12 mouse cellular contexts compared by ENCODE assay signal in genomic region chr9:32400662-32401161, GRCm38 (mm10). TPM values are rescaled to one million over a fixed set of nuclear protein-coding genes. Genes with fewer than 3 reads are reported as not detected.
DNase-seq lines count a peak whose midpoint lies in the region; ATAC-seq and TF ChIP-seq lines count a peak whose summit lies in the region.
"Had no signal": no experiment of that assay in that cellular context is flagged by ENCODE, and none has a peak within 500 bp of the region (broad histone marks: within the 10 kb centered on the region; RNA-seq: fewer than 3 reads in every experiment).

No protein-coding gene starts in this region.

- H3K36me3 ChIP-seq in heart, embryonic 11.5 days (ENCODE audit: control insufficient read depth, insufficient read depth, low read length), result no peaks in the 10 kb centered on the region
- no peaks in the 10 kb centered on the region for H3K36me3 ChIP-seq in kidney, embryonic 16.5 days (ENCODE audit: insufficient read depth, low read length)
- H3K36me3 ChIP-seq in limb, embryonic 10.5 days, result no peaks in the 10 kb centered on the region
- H3K36me3 ChIP-seq: limb, embryonic 12.5 days; neural tube, embryonic 12.5 days had no signal

- H3K27me3 ChIP-seq in heart, embryonic 11.5 days (ENCODE audit: control insufficient read depth, insufficient read depth, low read length), result no peaks in the 10 kb centered on the region
- H3K27me3 ChIP-seq in kidney, embryonic 16.5 days (ENCODE audit: insufficient read depth, low read length), result no peaks in the 10 kb centered on the region
- no peaks in the 10 kb centered on the region for H3K27me3 ChIP-seq in limb, embryonic 10.5 days (ENCODE audit: low read depth, poor library complexity, severe bottlenecking)
- H3K27me3 ChIP-seq: limb, embryonic 12.5 days; neural tube, embryonic 12.5 days had no signal

- H3K4me3 ChIP-seq in heart, embryonic 11.5 days (ENCODE audit: low read depth, low read length), result no peak overlapping the region
- no peak overlapping the region for H3K4me3 ChIP-seq in kidney, embryonic 16.5 days (ENCODE audit: low read length)
- no peak overlapping the region for H3K4me3 ChIP-seq in layer of hippocampus, adult 2 months
- no peak overlapping the region for H3K4me3 ChIP-seq in limb, embryonic 10.5 days
- H3K4me3 ChIP-seq: limb, embryonic 12.5 days; neural tube, embryonic 12.5 days had no signal

- ATAC-seq in heart, embryonic 11.5 days (replicated peaks; ENCODE audit: insufficient number of reproducible peaks, low FRiP score, low TSS enrichment), result 0 out of 2 replicates have a peak, but pooled peaks have one; percentile 33
- ATAC-seq in kidney, embryonic 16.5 days (ENCODE audit: low FRiP score, low TSS enrichment), result peak; percentile 88

- peaks cover 14% of the 10 kb centered on the region for H3K4me1 ChIP-seq in heart, embryonic 11.5 days (ENCODE audit: control insufficient read depth, insufficient read depth, low read length)
- H3K4me1 ChIP-seq in kidney, embryonic 16.5 days (ENCODE audit: insufficient read depth, low read length), result peaks cover 18% of the 10 kb centered on the region; the same call in 1 of the 2 replicates
- H3K4me1 ChIP-seq in limb, embryonic 10.5 days, result peaks cover 19% of the 10 kb centered on the region
- H3K4me1 ChIP-seq: neural tube, embryonic 12.5 days had no signal

- H3K9ac ChIP-seq in heart, embryonic 11.5 days (ENCODE audit: low read depth, low read length), result no peak overlapping the region
- no peak overlapping the region for H3K9ac ChIP-seq in kidney, embryonic 16.5 days (replicated peaks; ENCODE audit: low read length)
- H3K9ac ChIP-seq: limb, embryonic 12.5 days; neural tube, embryonic 12.5 days had no signal

- 29% methylated on average over 5 of the region's 5 CpGs for WGBS in heart, embryonic 11.5 days (ENCODE audit: insufficient replicate concordance)
- WGBS in kidney, embryonic 16.5 days, result 45% methylated on average over 5 of the region's 5 CpGs
- 64% methylated on average over 5 of the region's 5 CpGs for WGBS in limb, embryonic 10.5 days

- no peaks in the 10 kb centered on the region for H3K9me3 ChIP-seq in heart, embryonic 11.5 days (replicated peaks; ENCODE audit: control insufficient read depth, low read length)
- H3K9me3 ChIP-seq in kidney, embryonic 16.5 days (ENCODE audit: low read length), result no peaks in the 10 kb centered on the region
- no peaks in the 10 kb centered on the region for H3K9me3 ChIP-seq in limb, embryonic 10.5 days (replicated peaks)
- H3K9me3 ChIP-seq: limb, embryonic 12.5 days; neural tube, embryonic 12.5 days had no signal

- no peak for TF ChIP-seq CTCF in layer of hippocampus, adult 2 months (conservative IDR thresholded peaks at IDR 0.05)

- H3K4me2 ChIP-seq in heart, embryonic 11.5 days, result no peak overlapping the region
- no peak overlapping the region for H3K4me2 ChIP-seq in kidney, embryonic 16.5 days (replicated peaks; ENCODE audit: low read depth, low read length)
- H3K4me2 ChIP-seq: limb, embryonic 12.5 days; neural tube, embryonic 12.5 days had no signal

- peak overlapping the region; percentile 59 for H3K27ac ChIP-seq in heart, embryonic 11.5 days (ENCODE audit: low read depth, low read length)
- H3K27ac ChIP-seq in kidney, embryonic 16.5 days (ENCODE audit: low read length), result peak overlapping the region; percentile 69
- no peak overlapping the region for H3K27ac ChIP-seq in layer of hippocampus, adult 2 months
- no peak overlapping the region for H3K27ac ChIP-seq in limb, embryonic 10.5 days
- H3K27ac ChIP-seq: limb, embryonic 12.5 days; neural tube, embryonic 12.5 days had no signal

- peak; percentile 65 for DNase-seq in adrenal gland, adult 2 months
- DNase-seq in adrenal gland, postnatal 25 days, result no peak
- peak; percentile 76 for DNase-seq in lung, postnatal 10 days
- no peak for DNase-seq in layer of hippocampus, adult 2 months (ENCODE audit: low spot score in 2 of 2)
- no peak for DNase-seq in spleen, postnatal 10 days (ENCODE audit: low spot score in 2 of 2)
- no peak for DNase-seq in limb, embryonic 10.5 days (ENCODE audit: low spot score)

RNA-seq across cellular contexts. Expression of gene Kcnj1, which starts 28.4 kb away (rescaled TPM):
- not detected for total RNA-seq in adrenal gland, adult 2 months (2021)
- not detected in 2 replicates for polyA plus RNA-seq in adrenal gland, adult 2 months (2012; rRNA removed)
- not detected in 2 replicates for total RNA-seq in adrenal gland, postnatal 25 days (2021)
- polyA plus RNA-seq in heart, embryonic 11.5 days (2014; fragmentation: Nextera tagmentation; extraction: Ambion mirVana), result 0.09 TPM in 1 of 2 replicates, not detected in the other
- 18.8 and 19.2 TPM in 2 replicates for polyA plus RNA-seq in kidney, embryonic 16.5 days (2015; fragmentation: Nextera tagmentation; extraction: Ambion mirVana)
- not detected for total RNA-seq in layer of hippocampus, adult 2 months (2021)
- not detected in 2 replicates for polyA plus RNA-seq in limb, embryonic 10.5 days (2016; fragmentation: Nextera tagmentation; extraction: Ambion mirVana)
- total RNA-seq: hematopoietic stem cell, adult 5-6 weeks had no signal
- polyA plus RNA-seq: embryonic facial prominence, embryonic 11.5 days; limb, embryonic 12.5 days; neural tube, embryonic 12.5 days had no signal

RNA-seq across cellular contexts. Expression of gene Kcnj5, which starts 56.6 kb away (rescaled TPM):
- under 1 TPM; 0.43 to 0.69 TPM for total RNA-seq in adrenal gland, adult 2 months (2021)
- 0.11 and 0.22 TPM in 2 replicates for polyA plus RNA-seq in adrenal gland, adult 2 months (2012; rRNA removed)
- 0.52 and 0.91 TPM in 2 replicates for total RNA-seq in adrenal gland, postnatal 25 days (2021)
- 19.8 and 28.9 TPM in 2 replicates for polyA plus RNA-seq in heart, embryonic 11.5 days (2014; fragmentation: Nextera tagmentation; extraction: Ambion mirVana)
- polyA plus RNA-seq in kidney, embryonic 16.5 days (2015; fragmentation: Nextera tagmentation; extraction: Ambion mirVana), result 2.2 and 2.6 TPM in 2 replicates
- total RNA-seq in layer of hippocampus, adult 2 months (2021), result under 1 TPM; 0.25 to 0.36 TPM
- polyA plus RNA-seq in limb, embryonic 10.5 days (2016; fragmentation: Nextera tagmentation; extraction: Ambion mirVana), result 0.30 and 0.39 TPM in 2 replicates

Comparison
In these comparisons a context has a peak if more than half of its experiments do, and no peak if none do; other contexts are left out.
1. DNase-seq: peak in adrenal gland, adult 2 months (single experiment) and lung, postnatal 10 days (single experiment); none in adrenal gland, postnatal 25 days (single experiment), layer of hippocampus, adult 2 months (0 of 2), spleen, postnatal 10 days (0 of 2) and limb, embryonic 10.5 days (single experiment).
2. H3K27ac ChIP-seq: peak in heart, embryonic 11.5 days (single experiment) and kidney, embryonic 16.5 days (single experiment); none in layer of hippocampus, adult 2 months (single experiment) and limb, embryonic 10.5 days (single experiment).
3. RNA of gene Kcnj1, which starts 28.4 kb away (polyA plus RNA-seq): 18.8 to 19.2 TPM in kidney, embryonic 16.5 days; 0.09 TPM in heart, embryonic 11.5 days, not detected in adrenal gland, adult 2 months and not detected in limb, embryonic 10.5 days; every median in the first group is over 10 times any median in the second.